Mouse (Mus musculus): ENCODE measurements around the gene Filip1l.

Gene Filip1l

GRCm38 (mm10) chr16:57484043-57484795 lies 131.3 kb downstream of the Filip1l start:
- no peak for DNase-seq (ENCODE audit: low spot score)

- DNase-seq (ENCODE audit: low spot score) = no peak
Observed at GRCm38 (mm10) chr16:57485265-57485664, 132.4 kb downstream of the Filip1l start.

- no peak for DNase-seq (ENCODE audit: low spot score)
Observed at GRCm38 (mm10) chr16:57486266-57486665, 133.4 kb downstream of the Filip1l start.

- DNase-seq (ENCODE audit: low spot score) = no peak
Observed at GRCm38 (mm10) chr16:57488661-57489060, 135.8 kb downstream of the Filip1l start.

GRCm38 (mm10) chr16:57490691-57491090 lies 137.8 kb downstream of the Filip1l start:
- DNase-seq (ENCODE audit: low spot score) = no peak

- DNase-seq (ENCODE audit: low spot score) = no peak
Observed at GRCm38 (mm10) chr16:57491853-57492252, 139.0 kb downstream of the Filip1l start.

GRCm38 (mm10) chr16:57495476-57496203 lies 142.7 kb downstream of the Filip1l start:
- no peak for DNase-seq (ENCODE audit: low spot score)

- DNase-seq (ENCODE audit: low spot score) = no peak
Observed at GRCm38 (mm10) chr16:57496437-57497173, 143.7 kb downstream of the Filip1l start.

- no peak for DNase-seq (ENCODE audit: low spot score)
Observed at GRCm38 (mm10) chr16:57500851-57501250, 148.0 kb downstream of the Filip1l start.

- DNase-seq (ENCODE audit: low spot score) = no peak
Observed at GRCm38 (mm10) chr16:57502230-57502629, 149.3 kb downstream of the Filip1l start.

GRCm38 (mm10) chr16:57502761-57503160 lies 149.9 kb downstream of the Filip1l start:
- DNase-seq (ENCODE audit: low spot score) = no peak

- DNase-seq (ENCODE audit: low spot score) = no peak
Observed at GRCm38 (mm10) chr16:57504728-57505127, 151.8 kb downstream of the Filip1l start.

- no peak for DNase-seq (ENCODE audit: low spot score)
Observed at GRCm38 (mm10) chr16:57506133-57506532, 153.2 kb downstream of the Filip1l start.

- DNase-seq (ENCODE audit: low spot score) = no peak
Observed at GRCm38 (mm10) chr16:57508351-57508750, 155.5 kb downstream of the Filip1l start.

GRCm38 (mm10) chr16:57509099-57509498 lies 156.2 kb downstream of the Filip1l start:
- no peak for DNase-seq (ENCODE audit: low spot score)

- DNase-seq (ENCODE audit: low spot score) = no peak
Observed at GRCm38 (mm10) chr16:57513562-57513961, 160.7 kb downstream of the Filip1l start.

- no peak for DNase-seq (ENCODE audit: low spot score)
Observed at GRCm38 (mm10) chr16:57514371-57514770, 161.5 kb downstream of the Filip1l start.

GRCm38 (mm10) chr16:57515636-57516035 lies 162.7 kb downstream of the Filip1l start:
- DNase-seq (ENCODE audit: low spot score) = no peak

- no peak for DNase-seq (ENCODE audit: low spot score)
Observed at GRCm38 (mm10) chr16:57525046-57525445, 172.2 kb downstream of the Filip1l start.

GRCm38 (mm10) chr16:57525476-57525875 lies 172.6 kb downstream of the Filip1l start:
- no peak for DNase-seq (ENCODE audit: low spot score)

- no peak for DNase-seq (ENCODE audit: low spot score)
Observed at GRCm38 (mm10) chr16:57526893-57527292, 174.0 kb downstream of the Filip1l start.

GRCm38 (mm10) chr16:57528457-57528856 lies 175.6 kb downstream of the Filip1l start:
- DNase-seq (ENCODE audit: low spot score) = no peak

- no peak for DNase-seq (ENCODE audit: low spot score)
Observed at GRCm38 (mm10) chr16:57530547-57530946, 177.7 kb downstream of the Filip1l start.
